Mouse (Mus musculus) cerebellum, postnatal 4 days (tissue): ENCODE measurements around the gene Lingo1.

ENCODE experiments used
- DNase-seq, 2 experiments: peaks; one replicate each; pipeline ENCODE4 v3.0.0; 2022; ENCODE audit warnings: low spot score in 2 of 2, mixed read lengths in 1 of 2

Lingo1 gene

GRCm38 (mm10) chr9:56681950-56682349 is 114.3 kb downstream of the Lingo1 start:
- DNase-seq = no peak

- no peak for DNase-seq
Measured at GRCm38 (mm10) chr9:56678929-56679681, 117.2 kb downstream of the Lingo1 start.

- no peak for DNase-seq
Measured at GRCm38 (mm10) chr9:56675696-56676095, 120.6 kb downstream of the Lingo1 start.

- no peak for DNase-seq
Measured at GRCm38 (mm10) chr9:56669605-56670221, 126.6 kb downstream of the Lingo1 start.

GRCm38 (mm10) chr9:56664136-56664535 is 132.1 kb downstream of the Lingo1 start:
- DNase-seq = no peak

GRCm38 (mm10) chr9:56662946-56663345 is 133.3 kb downstream of the Lingo1 start:
- no peak for DNase-seq

GRCm38 (mm10) chr9:56662405-56662804 is 133.9 kb downstream of the Lingo1 start:
- DNase-seq = no peak

GRCm38 (mm10) chr9:56661217-56661840 is 134.9 kb downstream of the Lingo1 start:
- no peak for DNase-seq

GRCm38 (mm10) chr9:56658580-56658979 is 137.7 kb downstream of the Lingo1 start:
- DNase-seq = no peak

- DNase-seq = peak in 1 of 2 experiments; percentile 38
Measured at GRCm38 (mm10) chr9:56657996-56658398, 138.3 kb downstream of the Lingo1 start.

- peak in 1 of 2 experiments; percentile 57 for DNase-seq
Measured at GRCm38 (mm10) chr9:56656766-56657542, 139.3 kb downstream of the Lingo1 start.

- no peak for DNase-seq
Measured at GRCm38 (mm10) chr9:56655167-56655566, 141.1 kb downstream of the Lingo1 start.

- no peak for DNase-seq
Measured at GRCm38 (mm10) chr9:56652551-56652950, 143.7 kb downstream of the Lingo1 start.

- no peak for DNase-seq
Measured at GRCm38 (mm10) chr9:56651586-56651985, 144.7 kb downstream of the Lingo1 start.

GRCm38 (mm10) chr9:56646227-56647025 is 149.8 kb downstream of the Lingo1 start:
- DNase-seq = no peak

- no peak for DNase-seq
Measured at GRCm38 (mm10) chr9:56643474-56643873, 152.8 kb downstream of the Lingo1 start.

- no peak for DNase-seq
Measured at GRCm38 (mm10) chr9:56638226-56638905, 157.9 kb downstream of the Lingo1 start.

GRCm38 (mm10) chr9:56637403-56637857 is 158.8 kb downstream of the Lingo1 start:
- no peak for DNase-seq

GRCm38 (mm10) chr9:56636766-56637402 is 159.4 kb downstream of the Lingo1 start:
- DNase-seq = no peak

GRCm38 (mm10) chr9:56636214-56636613 is 160.1 kb downstream of the Lingo1 start:
- peak; percentile 79 to 95 for DNase-seq
